Mouse (Mus musculus): ENCODE results near the gene Mum1l1. TPM values are rescaled to one million over a fixed set of nuclear protein-coding genes. Genes with fewer than 3 reads are reported as not detected.

Mum1l1 gene
- polyA plus RNA-seq, 1 experiment = 14.5 TPM

GRCm38 (mm10) chrX:139216409-139216808, 6.6 kb downstream of the Mum1l1 start:
- TF ChIP-seq CTCF (IDR thresholded peaks at IDR 0.05; ENCODE audit: low read depth, low read length) (no peak), EP300 (IDR thresholded peaks at IDR 0.05; ENCODE audit: insufficient read depth, low read depth, low read length) (no peak), POLR2A (IDR thresholded peaks at IDR 0.05; ENCODE audit: insufficient read depth, low read length) (no peak)
- no peaks in the 10 kb centered on the region for H3K4me1 ChIP-seq (ENCODE audit: control insufficient read depth, insufficient read depth, low read length)
- H3K27ac ChIP-seq (ENCODE audit: insufficient read depth, low read length) = no peak overlapping the region
- H3K9me3 ChIP-seq (replicated peaks; ENCODE audit: control insufficient read depth, insufficient read depth, low read length, poor library complexity, severe bottlenecking) = no peaks in the 10 kb centered on the region
- H3K27me3 ChIP-seq (ENCODE audit: control insufficient read depth, insufficient read depth, low read length, poor library complexity, severe bottlenecking) = no peaks in the 10 kb centered on the region
- no peak overlapping the region for H3K9ac ChIP-seq (ENCODE audit: low read depth, poor library complexity, severe bottlenecking)
- H3K36me3 ChIP-seq (ENCODE audit: control insufficient read depth, insufficient read depth, low read length, poor library complexity, severe bottlenecking) = no peaks in the 10 kb centered on the region
- H3K4me3 ChIP-seq (ENCODE audit: low read depth, low read length) = no peak overlapping the region

GRCm38 (mm10) chrX:139216991-139217593, 7.2 kb downstream of the Mum1l1 start:
- H3K27me3 ChIP-seq (ENCODE audit: control insufficient read depth, insufficient read depth, low read length, poor library complexity, severe bottlenecking) = no peaks in the 10 kb centered on the region
- H3K4me3 ChIP-seq (ENCODE audit: low read depth, low read length) = no peak overlapping the region
- H3K36me3 ChIP-seq (ENCODE audit: control insufficient read depth, insufficient read depth, low read length, poor library complexity, severe bottlenecking) = no peaks in the 10 kb centered on the region
- H3K9me3 ChIP-seq (replicated peaks; ENCODE audit: control insufficient read depth, insufficient read depth, low read length, poor library complexity, severe bottlenecking) = no peaks in the 10 kb centered on the region
- H3K27ac ChIP-seq (ENCODE audit: insufficient read depth, low read length) = no peak overlapping the region
- H3K9ac ChIP-seq (ENCODE audit: low read depth, poor library complexity, severe bottlenecking) = no peak overlapping the region
- H3K4me1 ChIP-seq (ENCODE audit: control insufficient read depth, insufficient read depth, low read length) = no peaks in the 10 kb centered on the region
- TF ChIP-seq CTCF (IDR thresholded peaks at IDR 0.05; ENCODE audit: low read depth, low read length) (no peak), POLR2A (IDR thresholded peaks at IDR 0.05; ENCODE audit: insufficient read depth, low read length) (no peak), EP300 (IDR thresholded peaks at IDR 0.05; ENCODE audit: insufficient read depth, low read depth, low read length) (no peak)

- Histone ChIP-seq H3K36me3 (ENCODE audit: control insufficient read depth, insufficient read depth, low read length, poor library complexity, severe bottlenecking) (no peaks in the 10 kb centered on the region), H3K27me3 (ENCODE audit: control insufficient read depth, insufficient read depth, low read length, poor library complexity, severe bottlenecking) (no peaks in the 10 kb centered on the region), H3K4me1 (ENCODE audit: control insufficient read depth, insufficient read depth, low read length) (no peaks in the 10 kb centered on the region), H3K9me3 (replicated peaks; ENCODE audit: control insufficient read depth, insufficient read depth, low read length, poor library complexity, severe bottlenecking) (no peaks in the 10 kb centered on the region), H3K27ac (ENCODE audit: insufficient read depth, low read length) (no peak overlapping the region), H3K9ac (ENCODE audit: low read depth, poor library complexity, severe bottlenecking) (no peak overlapping the region), H3K4me3 (ENCODE audit: low read depth, low read length) (no peak overlapping the region)
- TF ChIP-seq CTCF (IDR thresholded peaks at IDR 0.05; ENCODE audit: low read depth, low read length) (no peak), EP300 (IDR thresholded peaks at IDR 0.05; ENCODE audit: insufficient read depth, low read depth, low read length) (no peak), POLR2A (IDR thresholded peaks at IDR 0.05; ENCODE audit: insufficient read depth, low read length) (no peak)
Measured at GRCm38 (mm10) chrX:139217776-139218175, 7.9 kb downstream of the Mum1l1 start.

- Histone ChIP-seq H3K9ac (ENCODE audit: low read depth, poor library complexity, severe bottlenecking) (no peak overlapping the region), H3K4me1 (ENCODE audit: control insufficient read depth, insufficient read depth, low read length) (no peaks in the 10 kb centered on the region), H3K4me3 (ENCODE audit: low read depth, low read length) (no peak overlapping the region), H3K27ac (ENCODE audit: insufficient read depth, low read length) (no peak overlapping the region), H3K36me3 (ENCODE audit: control insufficient read depth, insufficient read depth, low read length, poor library complexity, severe bottlenecking) (no peaks in the 10 kb centered on the region), H3K27me3 (ENCODE audit: control insufficient read depth, insufficient read depth, low read length, poor library complexity, severe bottlenecking) (no peaks in the 10 kb centered on the region), H3K9me3 (replicated peaks; ENCODE audit: control insufficient read depth, insufficient read depth, low read length, poor library complexity, severe bottlenecking) (no peaks in the 10 kb centered on the region)
- TF ChIP-seq CTCF (IDR thresholded peaks at IDR 0.05; ENCODE audit: low read depth, low read length) = no peak
- TF ChIP-seq POLR2A (IDR thresholded peaks at IDR 0.05; ENCODE audit: insufficient read depth, low read length) = no peak
- TF ChIP-seq EP300 (IDR thresholded peaks at IDR 0.05; ENCODE audit: insufficient read depth, low read depth, low read length) = no peak
Measured at GRCm38 (mm10) chrX:139219017-139219416, 9.2 kb downstream of the Mum1l1 start.

GRCm38 (mm10) chrX:139220830-139221229, 11.0 kb downstream of the Mum1l1 start:
- Histone ChIP-seq H3K9ac (ENCODE audit: low read depth, poor library complexity, severe bottlenecking) (no peak overlapping the region), H3K36me3 (ENCODE audit: control insufficient read depth, insufficient read depth, low read length, poor library complexity, severe bottlenecking) (no peaks in the 10 kb centered on the region), H3K4me3 (ENCODE audit: low read depth, low read length) (no peak overlapping the region), H3K27me3 (ENCODE audit: control insufficient read depth, insufficient read depth, low read length, poor library complexity, severe bottlenecking) (no peaks in the 10 kb centered on the region), H3K27ac (ENCODE audit: insufficient read depth, low read length) (no peak overlapping the region), H3K4me1 (ENCODE audit: control insufficient read depth, insufficient read depth, low read length) (no peaks in the 10 kb centered on the region), H3K9me3 (replicated peaks; ENCODE audit: control insufficient read depth, insufficient read depth, low read length, poor library complexity, severe bottlenecking) (no peaks in the 10 kb centered on the region)
- no peak for TF ChIP-seq EP300 (IDR thresholded peaks at IDR 0.05; ENCODE audit: insufficient read depth, low read depth, low read length)
- no peak for TF ChIP-seq POLR2A (IDR thresholded peaks at IDR 0.05; ENCODE audit: insufficient read depth, low read length)
- TF ChIP-seq CTCF (IDR thresholded peaks at IDR 0.05; ENCODE audit: low read depth, low read length) = no peak

GRCm38 (mm10) chrX:139221893-139222292, 12.1 kb downstream of the Mum1l1 start:
- no peak overlapping the region for H3K9ac ChIP-seq (ENCODE audit: low read depth, poor library complexity, severe bottlenecking)
- H3K9me3 ChIP-seq (replicated peaks; ENCODE audit: control insufficient read depth, insufficient read depth, low read length, poor library complexity, severe bottlenecking) = no peaks in the 10 kb centered on the region
- no peak for TF ChIP-seq EP300 (IDR thresholded peaks at IDR 0.05; ENCODE audit: insufficient read depth, low read depth, low read length)
- no peak for TF ChIP-seq CTCF (IDR thresholded peaks at IDR 0.05; ENCODE audit: low read depth, low read length)
- no peak for TF ChIP-seq POLR2A (IDR thresholded peaks at IDR 0.05; ENCODE audit: insufficient read depth, low read length)
- H3K27me3 ChIP-seq (ENCODE audit: control insufficient read depth, insufficient read depth, low read length, poor library complexity, severe bottlenecking) = no peaks in the 10 kb centered on the region
- no peaks in the 10 kb centered on the region for H3K4me1 ChIP-seq (ENCODE audit: control insufficient read depth, insufficient read depth, low read length)
- H3K27ac ChIP-seq (ENCODE audit: insufficient read depth, low read length) = no peak overlapping the region
- no peak overlapping the region for H3K4me3 ChIP-seq (ENCODE audit: low read depth, low read length)
- H3K36me3 ChIP-seq (ENCODE audit: control insufficient read depth, insufficient read depth, low read length, poor library complexity, severe bottlenecking) = no peaks in the 10 kb centered on the region
